Mouse (Mus musculus): ENCODE measurements at regions not wholly inside any gene's neighbourhood (a gene's known extent, or its start where the extent isn't known, plus 50 kb on each side); places are given as distances from the start of the nearest gene placed in this dataset.
A peak's percentile ranks its signal among the peaks of the same experiment; 100 is the strongest.
"Not testable (repeated sequence)": the region's sequence is repeated elsewhere in the genome, so short reads cannot be mapped to it uniquely, and the experiment has no call there.

GRCm38 (mm10) chr8:35020480-35020879 is 745.1 kb upstream of the Gm19410 start:
- no peak for DNase-seq

- no peak for DNase-seq
Observed at GRCm38 (mm10) chr8:35022649-35023048, 742.9 kb upstream of the Gm19410 start.

- DNase-seq = no peak
Observed at GRCm38 (mm10) chr8:35047798-35048197, 717.8 kb upstream of the Gm19410 start.

- DNase-seq = no peak
Observed at GRCm38 (mm10) chr8:35053444-35053843, 712.1 kb upstream of the Gm19410 start.

GRCm38 (mm10) chr8:35061048-35061447 is 704.5 kb upstream of the Gm19410 start:
- DNase-seq = no peak

- DNase-seq = no peak
Observed at GRCm38 (mm10) chr8:35068228-35068627, 697.4 kb upstream of the Gm19410 start.

GRCm38 (mm10) chr8:35070246-35070989 is 695.2 kb upstream of the Gm19410 start:
- DNase-seq = no peak

- no peak for DNase-seq
Observed at GRCm38 (mm10) chr8:35075971-35076370, 689.6 kb upstream of the Gm19410 start.

GRCm38 (mm10) chr8:35083161-35083560 is 682.4 kb upstream of the Gm19410 start:
- DNase-seq = no peak

- DNase-seq = no peak
Observed at GRCm38 (mm10) chr8:35087070-35087469, 678.5 kb upstream of the Gm19410 start.

- DNase-seq = no peak
Observed at GRCm38 (mm10) chr8:35088380-35089244, 677.0 kb upstream of the Gm19410 start.

- DNase-seq = no peak
Observed at GRCm38 (mm10) chr8:35089519-35089918, 676.1 kb upstream of the Gm19410 start.

- no peak for DNase-seq
Observed at GRCm38 (mm10) chr8:35101701-35102100, 663.9 kb upstream of the Gm19410 start.

GRCm38 (mm10) chr8:35102102-35102501 is 663.5 kb upstream of the Gm19410 start:
- not testable (repeated sequence) for DNase-seq

GRCm38 (mm10) chr8:35104465-35104876 is 661.1 kb upstream of the Gm19410 start:
- DNase-seq = not testable (repeated sequence)

- no peak for DNase-seq
Observed at GRCm38 (mm10) chr8:35109506-35110217, 655.9 kb upstream of the Gm19410 start.

GRCm38 (mm10) chr8:35110286-35110685 is 655.3 kb upstream of the Gm19410 start:
- DNase-seq = no peak

GRCm38 (mm10) chr8:35111130-35111529 is 654.5 kb upstream of the Gm19410 start:
- no peak for DNase-seq

- DNase-seq = no peak
Observed at GRCm38 (mm10) chr8:35112591-35113265, 652.9 kb upstream of the Gm19410 start.

- no peak for DNase-seq
Observed at GRCm38 (mm10) chr8:35114031-35114430, 651.6 kb upstream of the Gm19410 start.

- no peak for DNase-seq
Observed at GRCm38 (mm10) chr8:35120612-35121011, 645.0 kb upstream of the Gm19410 start.

GRCm38 (mm10) chr8:35121084-35121483 is 644.5 kb upstream of the Gm19410 start:
- no peak for DNase-seq

- peak; percentile 3 for DNase-seq
Observed at GRCm38 (mm10) chr8:35123196-35123621, 642.4 kb upstream of the Gm19410 start.

All from cerebellum, adult 9-11 months (tissue).